Mouse (Mus musculus) cerebellum, postnatal 25 days (tissue): ENCODE data around the gene Jakmip3.

Experiments used
- DNase-seq, 2 experiments: peaks; one replicate each; pipeline ENCODE4 v3.0.0; 2021; ENCODE audit warnings: mixed read lengths in 2 of 2

Gene Jakmip3

DNA sequence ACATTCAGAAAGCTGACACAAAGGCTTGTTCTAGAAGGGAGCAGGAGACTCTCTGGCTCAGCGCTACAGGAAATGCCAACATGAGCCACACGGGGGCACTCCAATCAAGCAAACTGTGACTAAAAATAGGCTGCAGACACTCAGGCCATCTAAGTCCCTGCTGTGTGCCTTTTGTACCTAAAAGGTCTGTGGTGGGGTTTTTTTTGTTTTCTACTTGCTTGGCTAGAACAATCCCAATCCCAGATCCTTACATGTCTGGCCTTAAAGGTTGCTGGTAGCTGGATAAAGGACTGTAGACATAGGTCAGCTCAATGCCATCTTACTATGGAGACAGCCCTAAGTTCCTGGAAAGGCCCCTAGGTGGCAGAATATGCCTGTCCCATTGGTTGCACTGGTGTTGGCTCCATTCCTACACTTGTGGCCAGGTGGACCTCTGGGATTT is 127.7 kb downstream of the Jakmip3 start:
- peak; percentile 93 for DNase-seq

DNA sequence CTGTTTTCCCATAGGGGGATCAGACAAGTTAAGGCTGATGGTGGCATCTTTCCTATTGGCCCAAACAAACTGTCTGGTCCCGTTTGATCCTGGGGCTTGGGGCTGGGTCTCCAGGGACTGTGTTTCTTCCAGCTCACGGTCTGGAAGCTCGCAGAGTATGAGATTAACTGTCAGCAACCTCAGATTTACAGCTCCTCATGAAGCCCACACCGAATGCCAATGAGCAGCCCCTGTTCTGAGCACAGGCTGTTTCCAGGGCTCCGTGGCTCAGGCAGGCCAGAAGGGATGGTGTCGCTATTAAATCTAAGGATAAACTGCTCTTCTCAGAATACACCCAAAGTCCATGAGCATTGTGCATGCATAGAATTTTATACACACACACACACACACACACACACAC is 133.7 kb downstream of the Jakmip3 start:
- DNase-seq: peak in 1 of 2 experiments; percentile 5

DNA sequence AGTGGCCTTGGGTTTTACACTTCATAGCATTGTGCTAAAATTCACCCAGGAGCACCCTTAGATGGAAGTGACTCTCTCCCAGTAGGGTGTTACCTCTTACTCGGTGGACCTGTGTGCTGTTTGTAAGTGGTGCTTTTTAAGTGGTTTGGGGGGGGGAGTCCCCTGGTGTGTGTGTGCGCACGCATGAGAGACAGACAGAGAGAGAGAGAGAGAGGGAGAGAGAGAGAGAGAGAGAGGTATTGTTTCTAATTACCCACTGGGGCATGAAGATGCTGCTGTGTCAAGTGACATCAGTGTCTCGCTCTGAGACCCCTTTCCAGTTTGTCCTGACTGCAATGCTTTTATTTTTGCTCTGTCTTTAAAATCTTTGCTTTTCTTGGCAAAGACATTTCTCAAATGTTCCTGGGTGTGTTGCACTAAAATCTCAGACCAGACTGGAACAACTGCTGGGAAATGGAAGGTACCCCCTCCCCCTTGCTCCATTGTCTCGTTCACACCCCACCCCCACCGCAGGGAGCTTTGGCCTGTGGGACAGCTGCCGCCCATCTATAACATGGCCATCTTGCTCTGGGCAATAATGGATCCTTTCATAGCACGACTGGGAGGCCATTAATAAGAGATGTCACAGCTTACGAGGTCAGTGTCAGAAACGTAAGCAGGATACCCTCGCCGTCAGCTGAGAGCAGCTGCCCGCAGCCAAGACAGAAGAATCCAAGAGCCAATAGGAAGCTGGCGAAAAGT is 134.7 kb downstream of the Jakmip3 start:
- peak in 1 of 2 experiments; percentile 26 for DNase-seq

DNA sequence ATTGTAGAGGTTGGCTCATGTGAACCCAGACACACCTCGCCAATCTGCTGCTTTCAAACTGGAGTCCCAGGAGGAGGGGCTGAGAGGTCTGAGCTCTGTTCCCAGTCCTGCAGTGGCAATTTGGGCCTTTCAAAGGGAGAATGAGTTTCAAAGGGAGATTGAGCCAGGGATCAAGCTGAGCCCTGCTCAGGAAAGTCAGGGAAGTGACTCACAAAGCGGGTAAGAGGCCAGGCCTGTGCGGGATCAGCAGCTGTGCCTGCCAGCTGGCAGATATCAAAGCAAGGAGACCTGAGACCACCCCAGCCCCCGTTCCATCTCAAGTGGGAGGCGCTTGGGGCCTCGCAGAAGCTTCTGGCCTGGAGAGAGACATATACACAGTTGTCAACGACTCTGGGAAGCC is 136.8 kb downstream of the Jakmip3 start:
- DNase-seq: peak; percentile 70 to 74

- DNase-seq: peak; percentile 49 to 50
Observed at GRCm38 (mm10) chr7:139078181-139078580, 137.7 kb downstream of the Jakmip3 start.

DNA sequence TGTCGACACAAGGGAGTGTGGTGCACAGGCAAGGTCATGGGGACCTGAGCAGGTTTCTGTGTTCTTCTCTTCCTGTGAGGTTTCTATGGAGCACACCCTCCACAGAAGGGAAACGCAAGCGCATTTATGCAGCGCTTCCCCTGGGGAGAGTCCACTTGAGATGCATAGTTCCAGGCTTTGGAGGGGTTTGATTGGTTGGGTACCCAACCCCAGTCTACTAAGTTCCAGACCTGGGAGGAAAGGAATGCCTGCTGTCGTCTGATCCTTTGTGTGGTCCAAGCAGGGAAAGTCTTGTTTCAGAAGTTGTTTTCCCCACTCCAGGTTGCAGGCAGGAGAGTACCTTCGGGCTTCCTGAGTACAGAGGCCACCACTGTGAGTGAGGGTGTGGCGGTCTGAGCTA is 138.6 kb downstream of the Jakmip3 start:
- no peak for DNase-seq

GRCm38 (mm10) chr7:139080714-139081113 is 140.2 kb downstream of the Jakmip3 start:
- peak; percentile 43 to 66 for DNase-seq

GRCm38 (mm10) chr7:139081158-139081557 is 140.6 kb downstream of the Jakmip3 start:
- no peak for DNase-seq

DNA sequence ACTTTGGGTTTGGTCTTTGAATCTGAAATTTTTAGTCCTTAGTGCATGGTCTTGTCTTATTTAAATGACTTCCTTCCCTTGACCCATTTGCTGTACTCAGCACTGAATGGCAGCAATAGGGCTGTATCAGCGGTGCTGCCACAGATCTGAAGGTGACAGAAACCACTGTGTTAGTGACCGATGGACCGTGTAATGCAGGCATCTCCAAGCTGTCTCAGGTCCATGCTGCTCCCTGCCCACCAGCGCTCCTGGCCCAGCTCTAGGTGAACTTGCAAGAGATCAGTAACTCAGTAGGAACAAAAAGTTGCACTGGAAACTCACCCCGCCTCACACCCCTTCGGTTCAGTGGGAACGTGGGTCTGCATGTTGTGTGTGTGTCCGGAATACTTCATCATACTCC is 141.8 kb downstream of the Jakmip3 start:
- peak; percentile 17 to 38 for DNase-seq

DNA sequence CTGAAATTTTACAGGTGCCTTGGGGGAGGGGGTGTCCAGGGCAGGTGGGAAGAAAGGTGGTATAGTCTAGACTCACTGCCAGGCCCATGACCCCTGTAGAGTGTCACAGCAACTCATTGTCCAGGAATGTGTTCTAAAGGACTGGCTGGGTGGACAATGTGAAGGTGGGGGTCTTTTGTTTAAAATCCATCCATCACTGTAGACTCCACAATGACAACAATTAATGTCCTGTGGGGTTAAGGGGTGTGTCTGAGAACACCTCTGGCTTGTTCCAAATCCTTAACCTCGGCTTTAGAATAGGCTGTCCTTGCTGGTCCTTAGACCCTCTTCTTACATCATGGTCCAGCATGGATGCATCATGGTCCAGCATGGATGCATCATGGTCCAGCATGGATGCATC is 143.8 kb downstream of the Jakmip3 start:
- peak in 1 of 2 experiments; percentile 13 for DNase-seq

DNA sequence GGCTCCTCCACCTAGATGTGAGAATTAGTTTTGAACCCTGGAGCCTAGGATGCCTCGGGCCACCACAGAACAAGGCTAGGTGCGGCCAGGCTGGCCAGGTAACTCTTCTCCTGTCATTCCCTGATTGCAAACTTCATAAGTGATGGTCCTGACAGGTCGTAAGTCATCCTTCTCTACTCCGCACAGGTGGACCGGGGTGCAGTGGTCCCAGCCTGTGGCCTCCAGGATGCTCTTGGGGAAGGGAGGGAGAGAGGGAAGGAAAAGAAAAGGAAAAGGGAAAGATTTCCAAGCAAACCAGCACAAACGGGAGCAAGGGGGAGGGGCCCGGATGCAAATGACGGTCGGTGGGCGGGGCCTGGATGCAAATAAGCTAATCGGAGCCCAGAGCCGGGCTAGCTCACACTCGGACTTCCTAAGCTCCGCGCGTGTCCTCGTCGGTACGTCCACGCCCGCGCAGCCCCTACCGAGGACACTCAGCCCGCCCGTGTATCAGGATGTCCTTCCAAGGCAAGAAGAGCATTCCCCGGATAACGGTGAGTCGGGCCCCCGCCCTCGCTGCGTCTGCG is 145.2 kb downstream of the Jakmip3 start, which contains the start of gene Dpysl4:
TSS of gene Dpysl4 (plus strand) at position 373 of the 566 bp plus-strand sequence.
- DNase-seq: peak; percentile 96 to 98

DNA sequence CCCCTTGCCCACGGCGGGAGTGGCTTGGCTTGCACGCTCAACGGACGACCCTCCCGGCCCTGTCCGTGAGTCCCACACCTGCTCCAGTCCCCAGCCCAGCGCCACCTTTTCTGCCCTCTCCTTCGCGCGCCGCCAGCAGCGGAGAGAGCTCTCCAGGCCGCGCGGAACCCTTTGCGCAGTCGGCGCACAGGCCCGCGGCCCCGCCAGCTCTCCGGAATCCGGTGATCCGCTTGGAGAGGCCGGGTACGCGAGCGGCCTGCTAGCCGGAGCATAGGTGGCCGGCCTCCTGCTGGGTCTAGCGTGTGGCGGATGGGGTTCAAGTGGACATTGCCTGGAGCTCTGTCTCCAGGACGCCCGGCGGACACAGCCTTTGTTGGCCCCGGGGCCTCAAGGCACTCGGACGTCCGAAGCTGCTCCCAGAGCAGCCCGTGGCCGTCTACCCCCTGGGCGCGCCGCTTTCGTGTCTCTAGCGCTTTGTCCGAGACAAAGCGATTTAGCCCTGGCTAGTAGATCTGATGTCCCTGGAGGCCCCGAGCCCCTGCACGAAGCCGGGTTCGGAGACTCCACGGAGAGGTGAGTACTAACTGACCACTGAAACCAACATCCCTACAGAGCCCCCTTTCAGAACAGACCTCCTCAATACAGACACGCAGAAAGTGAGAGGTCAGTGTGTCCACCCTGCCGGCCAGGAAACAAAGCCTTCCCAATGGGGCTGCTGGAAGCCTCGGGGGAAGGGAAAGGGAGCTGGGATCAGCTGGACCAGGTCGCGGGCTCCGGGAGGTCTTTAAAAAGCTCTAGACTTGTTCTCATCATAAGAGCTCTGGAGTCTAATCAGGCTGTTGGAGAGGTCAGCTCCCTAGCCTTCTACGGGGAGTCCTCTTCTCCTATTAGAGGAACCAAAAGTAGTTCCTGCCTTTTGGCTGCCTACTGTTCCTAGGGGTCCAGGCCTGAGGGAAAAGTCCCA is 145.9 kb downstream of the Jakmip3 start:
- peak in 1 of 2 experiments; percentile 78 for DNase-seq

- DNase-seq: peak; percentile 62 to 76
Observed at GRCm38 (mm10) chr7:139087801-139088200, 147.3 kb downstream of the Jakmip3 start.

- DNase-seq: peak; percentile 44 to 64
Observed at GRCm38 (mm10) chr7:139089892-139090874, 149.7 kb downstream of the Jakmip3 start.

- DNase-seq: peak; percentile 53 to 58
Observed at GRCm38 (mm10) chr7:139091681-139092080, 151.2 kb downstream of the Jakmip3 start.

- no peak for DNase-seq
Observed at GRCm38 (mm10) chr7:139092676-139093075, 152.1 kb downstream of the Jakmip3 start.

- peak; percentile 88 to 90 for DNase-seq
Observed at GRCm38 (mm10) chr7:139093124-139093523, 152.6 kb downstream of the Jakmip3 start.

- peak in 1 of 2 experiments; percentile 42 for DNase-seq
Observed at GRCm38 (mm10) chr7:139093781-139094180, 153.3 kb downstream of the Jakmip3 start.

- peak; percentile 97 to 98 for DNase-seq
Observed at GRCm38 (mm10) chr7:139094761-139095160, 154.2 kb downstream of the Jakmip3 start.

GRCm38 (mm10) chr7:139095282-139095681 is 154.8 kb downstream of the Jakmip3 start:
- DNase-seq: peak in 1 of 2 experiments; percentile 55

GRCm38 (mm10) chr7:139096399-139096798 is 155.9 kb downstream of the Jakmip3 start:
- peak in 1 of 2 experiments; percentile 55 for DNase-seq
